Mouse (Mus musculus) granulocyte monocyte progenitor cell, adult 5-6 weeks (primary cell): ENCODE measurements around the gene Col4a3. TPM values are rescaled to one million over a fixed set of nuclear protein-coding genes. Genes with fewer than 3 reads are reported as not detected.

ENCODE experiments used
- ATAC-seq: replicated peaks from 2 replicates; pipeline ENCODE4 v1.8.0; 2016; ENCODE audit warnings: mild to moderate bottlenecking, moderate TSS enrichment, inconsistent platforms; ENCODE audit not compliant: poor library complexity, severe bottlenecking
- total RNA-seq, 2 experiments: library from RNA; stranded (forward) in 1 of 2; stranded (reverse) in 1 of 2; fragments of 200-712, 200-1000 nt in 1 of 2; fragments of >200 nt in 1 of 2; fragmentation: Nextera tagmentation in 1 of 2; gene quantifications; 2 replicates each; pipeline ENCODE4 v1.2.3; 2014 to 2017

Gene Col4a3
- total RNA-seq, 2 experiments from 2014 or later: not detected

- 0 out of 2 replicates have a peak, but pooled peaks have one; percentile 12 for ATAC-seq
Observed at GRCm38 (mm10) chr1:82762274-82762673, 175.6 kb downstream of the Col4a3 start.

GRCm38 (mm10) chr1:82766227-82766626 is 179.5 kb downstream of the Col4a3 start:
- ATAC-seq: no peak

GRCm38 (mm10) chr1:82766641-82767040 is 179.9 kb downstream of the Col4a3 start:
- ATAC-seq: no peak

- ATAC-seq: no peak
Observed at GRCm38 (mm10) chr1:82768269-82768668, 181.5 kb downstream of the Col4a3 start, which contains the start of gene Tm4sf20. Gene Tm4sf20, minus strand, starts transcription at chr1:82768461.

- ATAC-seq: no peak
Observed at GRCm38 (mm10) chr1:82771022-82771586, 184.4 kb downstream of the Col4a3 start, which contains the start of gene Gm47791. Gene Gm47791, minus strand, starts transcription at chr1:82771243.

Other genes with a start within 250 kb of the Col4a3 start
- gene Col4a4, start 72 bp upstream of the Col4a3 start, total RNA-seq (2014; fragmentation: Nextera tagmentation): not detected in 2 replicates
- not detected in 2 replicates for gene Col4a4, start 72 bp upstream of the Col4a3 start, total RNA-seq (2017)
- gene Mff, start 138.0 kb downstream of the Col4a3 start, total RNA-seq (2014; fragmentation: Nextera tagmentation): 83.2 and 101 TPM in 2 replicates
- 119 and 121 TPM in 2 replicates for gene Mff, start 138.0 kb downstream of the Col4a3 start, total RNA-seq (2017)
- gene Tm4sf20, start 181.5 kb downstream of the Col4a3 start, total RNA-seq (2014; fragmentation: Nextera tagmentation): not detected in 2 replicates
- gene Tm4sf20, start 181.5 kb downstream of the Col4a3 start, total RNA-seq (2017): not detected in 2 replicates
- gene Gm47791, start 184.3 kb downstream of the Col4a3 start, total RNA-seq (2014; fragmentation: Nextera tagmentation): not detected in 2 replicates
- not detected in 2 replicates for gene Gm47791, start 184.3 kb downstream of the Col4a3 start, total RNA-seq (2017)